Mouse (Mus musculus) CH12.LX (cell line): Measurements from ENCODE around the gene Lmbrd2. TPM values are rescaled to one million over a fixed set of nuclear protein-coding genes. Genes with fewer than 3 reads are reported as not detected.

Source experiments
- DNase-seq: peaks from one replicate; pipeline ENCODE4 v3.0.0-alpha.2; 2013; ENCODE audit errors: extremely low read depth
- H3K27ac ChIP-seq: 2 replicates; pipeline ENCODE4 v1.5.1; 2012; ENCODE audit warnings: low read depth, mild to moderate bottlenecking, control low read depth, moderate library complexity; ENCODE audit not compliant: insufficient read depth
- H3K27me3 ChIP-seq: replicated peaks from 2 replicates; pipeline ENCODE3; 2012; ENCODE audit warnings: inconsistent platforms
- H3K36me3 ChIP-seq, 2 experiments: replicated peaks in 1 of 2; 2 replicates each; pipeline versions ENCODE3 to v1.6.1; 2012; ENCODE audit warnings: inconsistent platforms in 1 of 2, low read length in 1 of 2, mild to moderate bottlenecking in 1 of 2, mixed read lengths in 1 of 2, moderate library complexity in 1 of 2; ENCODE audit not compliant: control insufficient read depth in 1 of 2, insufficient read depth in 1 of 2
- H3K4me1 ChIP-seq, 2 experiments: 2 replicates each; pipeline ENCODE4 v1.6.1; 2012; ENCODE audit warnings: inconsistent platforms in 1 of 2, moderate library complexity in 1 of 2; ENCODE audit not compliant: insufficient read depth in 2 of 2, control insufficient read depth in 1 of 2
- H3K4me2 ChIP-seq: 2 replicates; pipeline ENCODE4 v1.6.1; 2012; ENCODE audit warnings: low read depth, mild to moderate bottlenecking, control low read depth; ENCODE audit not compliant: poor library complexity, insufficient read depth, severe bottlenecking
- H3K4me3 ChIP-seq, 3 experiments: fragments of 150-350 bp in 1 of 3; sonication (generic) in 1 of 3; replicated peaks in 1 of 3; 2 replicates each; pipeline versions ENCODE3 to v1.5.1; 2011 to 2012; ENCODE audit warnings: low read depth in 2 of 3, low read length in 2 of 3, mild to moderate bottlenecking in 2 of 3, moderate library complexity in 2 of 3, control low read depth in 1 of 3, improper control_type of control experiment in 1 of 3, inconsistent platforms in 1 of 3, mixed read lengths in 1 of 3; ENCODE audit not compliant: poor library complexity in 1 of 3
- H3K79me2 ChIP-seq: replicated peaks from 2 replicates; pipeline ENCODE4 v1.6.1; 2012; ENCODE audit warnings: mild to moderate bottlenecking, moderate library complexity; ENCODE audit not compliant: control insufficient read depth, poor library complexity, insufficient read depth, severe bottlenecking; ENCODE audit errors: extremely low read depth
- H3K9ac ChIP-seq: 2 replicates; pipeline ENCODE4 v1.6.1; 2012; ENCODE audit warnings: low read depth, mild to moderate bottlenecking, control low read depth, moderate library complexity; ENCODE audit not compliant: insufficient read depth
- H3K9me3 ChIP-seq: replicated peaks from 2 replicates; pipeline ENCODE3; 2012; ENCODE audit warnings: low read length, inconsistent platforms, mixed read lengths
- CHD1 ChIP-seq: IDR thresholded peaks from 2 replicates; pipeline ENCODE4 v1.6.1; 2012; ENCODE audit warnings: low read depth, low read length, improper control_type of control experiment, inconsistent platforms
- E2F4 ChIP-seq: IDR thresholded peaks from 2 replicates; pipeline ENCODE4 v1.6.1; 2011; ENCODE audit warnings: low read depth, low read length, improper control_type of control experiment; ENCODE audit not compliant: insufficient replicate concordance
- ELF1 ChIP-seq: IDR thresholded peaks from 2 replicates; pipeline ENCODE4 v1.6.1; 2014; ENCODE audit warnings: low read depth, mild to moderate bottlenecking, inconsistent platforms, low read length, improper control_type of control experiment
- GABPA ChIP-seq: IDR thresholded peaks from 2 replicates; pipeline ENCODE4 v1.6.1; 2012; ENCODE audit warnings: low read depth, low read length, improper control_type of control experiment, inconsistent platforms; ENCODE audit not compliant: insufficient replicate concordance
- IRF4 ChIP-seq: IDR thresholded peaks from 2 replicates; pipeline ENCODE4 v1.6.1; 2014; ENCODE audit warnings: low read depth, mild to moderate bottlenecking, inconsistent platforms, low read length, improper control_type of control experiment
- JUND ChIP-seq: conservative IDR thresholded peaks from 2 replicates; pipeline ENCODE4 v1.6.1; 2011; ENCODE audit warnings: low read depth, low read length, improper control_type of control experiment
- KAT2A ChIP-seq: IDR thresholded peaks from 2 replicates; pipeline ENCODE4 v1.6.1; 2012; ENCODE audit warnings: low read length, improper control_type of control experiment, inconsistent platforms; ENCODE audit not compliant: insufficient replicate concordance
- MAFK ChIP-seq: IDR thresholded peaks from 2 replicates; pipeline ENCODE4 v1.6.1; 2011; ENCODE audit warnings: low read length, improper control_type of control experiment; ENCODE audit not compliant: insufficient replicate concordance
- MAZ ChIP-seq: IDR thresholded peaks from 2 replicates; pipeline ENCODE4 v1.6.1; 2012; ENCODE audit warnings: low read depth, mild to moderate bottlenecking, inconsistent platforms, low read length, improper control_type of control experiment, moderate library complexity
- MEF2A ChIP-seq: IDR thresholded peaks from 2 replicates; pipeline ENCODE4 v1.6.1; 2014; ENCODE audit warnings: low read depth, mild to moderate bottlenecking, inconsistent platforms, low read length, improper control_type of control experiment, borderline replicate concordance
- MXI1 ChIP-seq: IDR thresholded peaks from 2 replicates; pipeline ENCODE4 v1.6.1; 2011; ENCODE audit warnings: mild to moderate bottlenecking, low read depth, low read length, improper control_type of control experiment
- MYC ChIP-seq: IDR thresholded peaks from 2 replicates; pipeline ENCODE4 v1.6.1; 2011; ENCODE audit warnings: low read depth, mild to moderate bottlenecking, improper control_type of control experiment, low read length
- NELFE ChIP-seq: IDR thresholded peaks from 2 replicates; pipeline ENCODE4 v1.6.1; 2011; ENCODE audit warnings: low read depth, low read length, improper control_type of control experiment
- NRF1 ChIP-seq: IDR thresholded peaks from 2 replicates; pipeline ENCODE4 v1.6.1; 2014; ENCODE audit warnings: low read depth, mild to moderate bottlenecking, inconsistent platforms, low read length, improper control_type of control experiment, moderate library complexity
- POLR2A ChIP-seq: IDR thresholded peaks from 2 replicates; pipeline ENCODE4 v1.6.1; 2011; ENCODE audit warnings: low read depth, mild to moderate bottlenecking, improper control_type of control experiment, low read length
- TCF12 ChIP-seq: IDR thresholded peaks from 2 replicates; pipeline ENCODE4 v1.6.1; 2014; ENCODE audit warnings: low read depth, mild to moderate bottlenecking, inconsistent platforms, low read length, improper control_type of control experiment
- UBTF ChIP-seq: IDR thresholded peaks from 2 replicates; pipeline ENCODE4 v1.6.1; 2012; ENCODE audit warnings: low read depth, mild to moderate bottlenecking, inconsistent platforms, low read length, improper control_type of control experiment, moderate library complexity
- USF1 ChIP-seq: IDR thresholded peaks from 2 replicates; pipeline ENCODE4 v1.6.1; 2014; ENCODE audit warnings: low read depth, mild to moderate bottlenecking, inconsistent platforms, low read length, improper control_type of control experiment
- USF2 ChIP-seq: conservative IDR thresholded peaks from 2 replicates; pipeline ENCODE4 v1.6.1; 2011; ENCODE audit warnings: low read depth, low read length, improper control_type of control experiment
- ZC3H11A ChIP-seq: IDR thresholded peaks from 2 replicates; pipeline ENCODE4 v1.6.1; 2012; ENCODE audit warnings: low read depth, mild to moderate bottlenecking, inconsistent platforms, low read length, improper control_type of control experiment
- ZMIZ1 ChIP-seq: IDR thresholded peaks from 2 replicates; pipeline ENCODE4 v1.6.1; 2012; ENCODE audit warnings: low read depth, mild to moderate bottlenecking, inconsistent platforms, low read length, improper control_type of control experiment
- dilution Hi-C: fragments of 300-500 bp; cut with MboI; formaldehyde crosslinking; loops from 2 replicates; pipeline ENCODE4 v1.14.3; 2020; ENCODE audit warnings: low sequenced_read_pairs; ENCODE audit not compliant: extremely low pct_unique_long_range_greater_than_20kb, extremely low pct_ligation_motif_present
- in situ Hi-C: fragments of 300-500 bp; cut with MboI; formaldehyde crosslinking; loops from 3 replicates; pipeline ENCODE4 v1.14.3; 2019; ENCODE audit warnings: low sequenced_read_pairs, low pct_ligation_motif_present, low pct_unique_long_range_greater_than_20kb, mixed read lengths
- polyA plus RNA-seq: library from polyadenylated mRNA; unstranded; fragments of >175 nt; gene quantifications from 2 replicates; pipeline ENCODE4 v1.2.1, GENCODE M21; 2012; ENCODE audit warnings: low read depth; ENCODE audit not compliant: insufficient read length
- total RNA-seq, 2 experiments: library from RNA; depleted of rRNA; stranded (reverse); fragments of 300-350 nt in 1 of 2; fragments of >200 nt in 1 of 2; gene quantifications; 2 replicates each; pipeline ENCODE4 v1.2.3; 2012 to 2014

Gene Lmbrd2
- total and polyA plus RNA-seq, 3 experiments, result 7.9 to 9.7 (median 9.1) TPM

GRCm38 (mm10) chr15:9114131-9114530 lies 26.2 kb upstream of the Lmbrd2 start:
- no peaks in the 10 kb centered on the region for H3K4me1 ChIP-seq
- dilution Hi-C loops (no loop called here), in situ Hi-C loops (no loop called here)
- H3K4me2 ChIP-seq, result no peak overlapping the region
- no peaks in the 10 kb centered on the region for H3K27me3 ChIP-seq
- H3K36me3 ChIP-seq, result peaks cover 44 to 83% of the 10 kb centered on the region in 2 experiments
- TF ChIP-seq USF1 (no peak), MYC (no peak), ZC3H11A (no peak), ELF1 (no peak), MXI1 (no peak), MEF2A (no peak), CHD1 (no peak), TCF12 (no peak)
- H3K79me2 ChIP-seq, result no peaks in the 10 kb centered on the region
- DNase-seq, result no peak
- H3K4me3 ChIP-seq, result no peak overlapping the region
- H3K9ac ChIP-seq, result no peak overlapping the region
- no peaks in the 10 kb centered on the region for H3K9me3 ChIP-seq
- H3K27ac ChIP-seq, result no peak overlapping the region

GRCm38 (mm10) chr15:9114599-9114998 lies 25.8 kb upstream of the Lmbrd2 start:
- DNase-seq, result no peak
- no peak for TF ChIP-seq MAFK
- TF ChIP-seq, all 38 proteins: peak for 0
- H3K4me3 ChIP-seq, result no peak overlapping the region
- H3K27me3 ChIP-seq, result no peaks in the 10 kb centered on the region
- dilution Hi-C loops (no loop called here), in situ Hi-C loops (no loop called here)
- no peaks in the 10 kb centered on the region for H3K79me2 ChIP-seq
- no peaks in the 10 kb centered on the region for H3K4me1 ChIP-seq
- H3K9ac ChIP-seq, result no peak overlapping the region
- H3K9me3 ChIP-seq, result no peaks in the 10 kb centered on the region
- H3K4me2 ChIP-seq, result no peak overlapping the region
- peaks cover 45 to 88% of the 10 kb centered on the region in 2 experiments for H3K36me3 ChIP-seq
- H3K27ac ChIP-seq, result no peak overlapping the region

GRCm38 (mm10) chr15:9118852-9119251 lies 21.5 kb upstream of the Lmbrd2 start:
- Histone ChIP-seq H3K27me3 (no peaks in the 10 kb centered on the region), H3K4me3 (no peak overlapping the region), H3K9ac (no peak overlapping the region), H3K4me1 (no peaks in the 10 kb centered on the region), H3K4me2 (no peak overlapping the region), H3K36me3 (peaks cover 69 to 93% of the 10 kb centered on the region in 2 experiments), H3K79me2 (no peaks in the 10 kb centered on the region; the same call in 1 of the 2 replicates), H3K27ac (no peak overlapping the region), H3K9me3 (no peaks in the 10 kb centered on the region)
- TF ChIP-seq MAFK, result no peak
- no peak for TF ChIP-seq ZMIZ1
- TF ChIP-seq GABPA, result no peak
- TF ChIP-seq ELF1, result no peak
- TF ChIP-seq E2F4, result no peak
- no peak for TF ChIP-seq POLR2A
- no peak for TF ChIP-seq IRF4
- TF ChIP-seq MAZ, result no peak
- TF ChIP-seq MYC, result no peak
- TF ChIP-seq KAT2A, result no peak
- no peak for TF ChIP-seq TCF12
- no peak for TF ChIP-seq UBTF
- no peak for TF ChIP-seq USF2
- TF ChIP-seq ZC3H11A, result no peak
- no peak for TF ChIP-seq NELFE
- TF ChIP-seq NRF1, result no peak
- TF ChIP-seq JUND, result no peak
- dilution Hi-C loops, result no loop called here
- in situ Hi-C loops, result no loop called here
- no peak for DNase-seq
